Mouse (Mus musculus) adipose tissue, adult 10 weeks (tissue): Measurements from ENCODE around the gene Tmem253. TPM values are rescaled to one million over a fixed set of nuclear protein-coding genes. Genes with fewer than 3 reads are reported as not detected.

Source experiments
- polyA plus RNA-seq: library from polyadenylated mRNA; stranded (reverse); fragments of 350-450 nt; fragmentation: Illumina TruSeq; extraction: RNeasy Lipid Tissue Mini Kit (QIAGEN cat#74804); gene quantifications from one replicate; pipeline ENCODE4 v1.2.3, GENCODE M21; 2014; ENCODE audit warnings: low read depth, low replicate concordance

The Tmem253 gene
- 0.73 TPM for polyA plus RNA-seq

GRCm38 (mm10) chr14:52015445-52016100, at the start of gene Tmem253:
Gene Tmem253 (plus strand): TSS chr14:52015658.

GRCm38 (mm10) chr14:51984247-51985231, 30.9 kb upstream of the Tmem253 start, which contains the start of gene Arhgef40:
Gene Arhgef40 (plus strand): TSS chr14:51984719.

GRCm38 (mm10) chr14:52020486-52021137, 5.2 kb downstream of the Tmem253 start, which contains the start of gene Zfp219:
Gene Zfp219 (minus strand): TSS chr14:52020733.

GRCm38 (mm10) chr14:52042359-52042758, 26.9 kb downstream of the Tmem253 start, which contains the start of gene Olfr221:
Gene Olfr221 (minus strand): TSS chr14:52042459.

Other genes starting within 250 kb of the Tmem253 start
- gene Ang4, start 242.1 kb upstream of the Tmem253 start, polyA plus RNA-seq = not detected
- not detected for gene AY358078, start 215.6 kb upstream of the Tmem253 start, polyA plus RNA-seq
- not detected for gene Ear6, start 162.0 kb upstream of the Tmem253 start, polyA plus RNA-seq
- 20.3 TPM for gene Mettl17, start 130.8 kb upstream of the Tmem253 start, polyA plus RNA-seq
- 0.77 TPM for gene Slc39a2, start 122.8 kb upstream of the Tmem253 start, polyA plus RNA-seq
- 209 TPM for gene Ndrg2, start 101.5 kb upstream of the Tmem253 start, polyA plus RNA-seq
- gene Tppp2, start 97.2 kb upstream of the Tmem253 start, polyA plus RNA-seq = 21.8 TPM
- gene Rnase13, start 92.9 kb upstream of the Tmem253 start, polyA plus RNA-seq = 287 TPM
- 99.4 TPM for gene Arhgef40, start 30.9 kb upstream of the Tmem253 start, polyA plus RNA-seq
- 41.8 TPM for gene Zfp219, start 5.1 kb downstream of the Tmem253 start, polyA plus RNA-seq
- gene Olfr221, start 26.8 kb downstream of the Tmem253 start, polyA plus RNA-seq = not detected
- 150 TPM for gene Hnrnpc, start 88.4 kb downstream of the Tmem253 start, polyA plus RNA-seq
- gene Rpgrip1, start 95.0 kb downstream of the Tmem253 start, polyA plus RNA-seq = 10.8 TPM
- 29.6 TPM for gene Supt16, start 181.8 kb downstream of the Tmem253 start, polyA plus RNA-seq
- gene Chd8, start 242.1 kb downstream of the Tmem253 start, polyA plus RNA-seq = 49.0 TPM